Mouse (Mus musculus) heart, embryonic 14.5 days (tissue): ENCODE results near the gene Raf1. TPM values are rescaled to one million over a fixed set of nuclear protein-coding genes. Genes with fewer than 3 reads are reported as not detected.

ENCODE experiments used
- ATAC-seq: fragments of 200-750 bp; cut with Nextera tagmentation; 2 replicates; pipeline ENCODE4 v1.8.0; 2017; ENCODE audit warnings: low read depth, moderate TSS enrichment; ENCODE audit not compliant: insufficient number of reproducible peaks, insufficient read depth, low FRiP score
- H3K27ac ChIP-seq, 2 experiments: fragments of 200-500 bp in 1 of 2; fragments of 300-500 bp in 1 of 2; sonication (generic) in 1 of 2; replicated peaks in 1 of 2; 2 replicates each; pipeline ENCODE4 v1.5.1; 2012 to 2014; ENCODE audit warnings: low read depth in 2 of 2, low read length in 2 of 2, control low read depth in 1 of 2, mild to moderate bottlenecking in 1 of 2, mixed read lengths in 1 of 2; ENCODE audit not compliant: control insufficient read depth in 1 of 2, insufficient read depth in 1 of 2
- H3K27me3 ChIP-seq: fragments of 300-500 bp; sonication (generic); 2 replicates; pipeline ENCODE4 v1.6.1; 2014; ENCODE audit warnings: mild to moderate bottlenecking, low read length, control low read depth; ENCODE audit not compliant: control insufficient read depth, insufficient read depth
- H3K36me3 ChIP-seq: fragments of 300-500 bp; sonication (generic); 2 replicates; pipeline ENCODE4 v1.6.1; 2014; ENCODE audit warnings: mild to moderate bottlenecking, control low read depth, low read length, mixed read lengths; ENCODE audit not compliant: control insufficient read depth, insufficient read depth
- H3K4me1 ChIP-seq, 2 experiments: fragments of 200-500 bp in 1 of 2; fragments of 300-500 bp in 1 of 2; sonication (generic) in 1 of 2; 2 replicates each; pipeline ENCODE4 v1.6.1; 2012 to 2014; ENCODE audit warnings: low read length in 2 of 2, control low read depth in 1 of 2, mixed read lengths in 1 of 2; ENCODE audit not compliant: control insufficient read depth in 2 of 2, insufficient read depth in 2 of 2
- H3K4me2 ChIP-seq: fragments of 300-500 bp; sonication (generic); 2 replicates; pipeline ENCODE4 v1.6.1; 2014; ENCODE audit warnings: mild to moderate bottlenecking, low read length
- H3K4me3 ChIP-seq, 2 experiments: fragments of 200-500 bp in 1 of 2; fragments of 300-500 bp in 1 of 2; sonication (generic) in 1 of 2; 2 replicates each; pipeline ENCODE4 v1.5.1; 2012 to 2014; ENCODE audit warnings: low read length in 2 of 2, mild to moderate bottlenecking in 2 of 2, control low read depth in 1 of 2, low read depth in 1 of 2, moderate library complexity in 1 of 2; ENCODE audit not compliant: control insufficient read depth in 1 of 2, insufficient read depth in 1 of 2
- H3K9ac ChIP-seq: fragments of 300-500 bp; sonication (generic); 2 replicates; pipeline ENCODE4 v1.6.1; 2014; ENCODE audit warnings: mild to moderate bottlenecking, low read length
- H3K9me3 ChIP-seq: fragments of 300-500 bp; sonication (generic); 2 replicates; pipeline ENCODE4 v1.6.1; 2016; ENCODE audit warnings: low read length, control low read depth; ENCODE audit not compliant: control insufficient read depth
- WGBS: fragments of 180-500 bp; shearing (Covaris S2); extraction: QIAGEN DNeasy Blood & Tissue Kit; methylation state at CpG from one replicate; pipeline ENCODE4 v1.1.7; 2014; 5-methylcytosine and 5-hydroxymethylcytosine counted together
- polyA plus RNA-seq: library from polyadenylated mRNA; unstranded; fragments of >200 nt; fragmentation: Nextera tagmentation; extraction: Ambion mirVana; gene quantifications from 2 replicates; pipeline ENCODE4 v1.2.1, GENCODE M21; 2014

The Raf1 gene
- polyA plus RNA-seq, 1 experiment from 2014 or later = 131 TPM

DNA sequence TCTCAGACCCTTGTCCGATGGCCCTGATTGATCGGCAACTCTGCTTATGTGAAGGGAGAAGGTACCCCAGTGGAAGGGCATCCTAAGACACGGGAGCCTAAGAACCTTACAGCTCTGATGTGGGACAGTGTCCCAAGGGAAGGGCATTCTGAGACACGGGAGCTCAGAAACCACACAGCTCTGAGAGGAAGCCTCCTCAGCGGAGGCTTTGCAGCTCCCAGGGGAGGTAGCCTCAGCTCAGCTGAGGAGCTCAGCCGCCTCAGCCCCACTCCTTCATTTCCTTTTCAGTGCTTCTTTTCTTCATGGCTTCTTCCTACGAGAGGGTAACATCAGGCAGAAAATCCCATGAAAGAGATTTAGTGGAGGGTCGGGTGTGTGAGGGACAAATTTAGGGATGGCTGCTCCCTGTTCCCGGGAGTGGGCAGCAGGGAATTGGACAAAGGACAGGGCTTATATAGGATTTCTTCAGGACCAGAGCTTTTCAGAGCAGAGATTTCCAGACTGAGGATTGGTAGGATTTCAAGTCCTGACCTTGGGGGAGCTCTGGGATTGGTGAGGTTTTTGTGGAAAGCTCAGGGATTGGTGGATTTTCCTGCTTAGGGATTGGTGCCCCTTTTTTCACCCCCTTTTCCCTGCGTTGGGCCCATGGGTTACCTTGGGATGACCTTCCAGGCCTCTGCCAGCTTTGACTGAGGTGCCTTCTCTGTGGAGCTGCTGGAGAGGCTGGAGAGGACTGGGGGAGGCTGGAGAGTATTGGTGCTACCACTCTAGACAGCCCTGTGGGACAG, 93.9 kb downstream of the Raf1 start:
- no peak overlapping the region for H3K9ac ChIP-seq
- H3K4me3 ChIP-seq = no peak overlapping the region
- H3K9me3 ChIP-seq = no peaks in the 10 kb centered on the region
- 81% methylated on average over 10 of the region's 10 CpGs for WGBS
- H3K27me3 ChIP-seq = no peaks in the 10 kb centered on the region
- no peak overlapping the region for H3K27ac ChIP-seq
- no peak overlapping the region for H3K4me2 ChIP-seq
- H3K36me3 ChIP-seq = peaks cover 28% of the 10 kb centered on the region
- H3K4me1 ChIP-seq = peaks cover 2 to 6% of the 10 kb centered on the region in 2 experiments; a peak in 1 of 4 replicates
- no peak for ATAC-seq

DNA sequence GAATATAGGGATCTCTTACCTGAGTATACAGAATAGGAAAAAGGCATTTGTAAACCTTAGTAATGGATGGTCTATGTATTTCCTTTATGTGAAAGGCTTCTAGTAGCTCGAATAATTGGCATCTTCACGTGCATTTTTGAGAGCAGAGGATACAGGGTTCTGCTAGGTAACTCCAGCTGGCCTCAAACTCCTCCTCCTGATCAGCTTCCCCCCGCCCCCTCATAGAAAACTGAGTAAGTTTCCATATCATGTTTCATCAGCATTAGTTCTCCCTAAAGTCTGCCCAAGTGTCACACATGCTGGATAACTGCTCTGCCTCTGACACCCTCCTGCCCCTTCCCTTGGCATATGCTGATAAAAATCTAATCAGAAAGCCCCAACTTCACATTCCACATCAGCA, 95.6 kb downstream of the Raf1 start:
- Histone ChIP-seq H3K27ac (no peak overlapping the region), H3K4me3 (no peak overlapping the region), H3K9me3 (no peaks in the 10 kb centered on the region), H3K4me1 (no peaks in the 10 kb centered on the region), H3K36me3 (peaks cover 45% of the 10 kb centered on the region), H3K4me2 (no peak overlapping the region), H3K27me3 (no peaks in the 10 kb centered on the region), H3K9ac (no peak overlapping the region)
- ATAC-seq = no peak
- 88% methylated on average over 3 of the region's 3 CpGs for WGBS

DNA sequence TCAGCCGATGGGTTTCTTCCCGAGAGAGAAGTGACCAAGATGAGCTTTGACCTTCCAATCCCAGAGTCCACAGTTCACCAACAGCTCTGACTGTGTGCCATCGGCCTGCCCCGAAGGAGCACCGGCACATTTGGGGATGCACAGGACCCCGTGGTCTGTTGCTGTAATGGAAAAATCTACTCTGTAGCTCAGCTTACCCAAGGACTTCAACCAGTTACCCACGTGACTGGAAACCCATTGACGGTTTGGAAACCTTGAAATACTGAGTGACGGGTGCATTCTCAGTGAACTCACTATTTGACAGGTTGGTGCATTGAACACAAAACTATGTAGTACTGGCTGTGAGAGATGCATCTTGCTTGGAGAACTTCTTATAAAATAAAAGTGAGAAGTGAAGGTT, 98.5 kb downstream of the Raf1 start:
- no peak for ATAC-seq
- Histone ChIP-seq H3K4me1 (no peaks in the 10 kb centered on the region), H3K9ac (no peak overlapping the region), H3K36me3 (peaks cover 58% of the 10 kb centered on the region), H3K4me2 (no peak overlapping the region), H3K4me3 (no peak overlapping the region), H3K27me3 (no peaks in the 10 kb centered on the region), H3K27ac (no peak overlapping the region), H3K9me3 (no peaks in the 10 kb centered on the region)
- 93% methylated on average over 9 of the region's 9 CpGs for WGBS

DNA sequence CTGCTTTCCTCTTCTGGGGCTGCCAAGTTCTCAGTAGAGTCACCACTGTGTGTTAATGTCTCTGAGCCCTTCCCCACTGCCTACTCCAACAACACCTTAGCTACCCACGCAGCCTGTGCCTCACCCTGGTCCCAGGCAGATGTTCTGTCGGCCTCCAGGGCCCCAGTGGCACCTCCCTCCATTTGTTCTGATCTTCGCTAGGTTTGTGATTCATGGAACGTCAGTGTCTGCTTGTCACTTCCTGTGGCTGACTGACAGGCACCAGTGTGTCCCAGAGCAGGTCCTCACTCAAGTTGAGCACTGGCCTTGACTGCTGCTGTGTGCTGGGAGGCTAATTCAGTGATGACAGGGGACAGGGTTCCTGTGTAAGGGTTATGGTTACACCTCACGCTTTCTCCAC, 99.0 kb downstream of the Raf1 start:
- Histone ChIP-seq H3K9ac (no peak overlapping the region), H3K4me3 (no peak overlapping the region), H3K27me3 (no peaks in the 10 kb centered on the region), H3K4me2 (no peak overlapping the region), H3K9me3 (no peaks in the 10 kb centered on the region), H3K4me1 (no peaks in the 10 kb centered on the region), H3K36me3 (peaks cover 58% of the 10 kb centered on the region), H3K27ac (no peak overlapping the region)
- 77% methylated on average over 5 of the region's 5 CpGs for WGBS
- no peak for ATAC-seq

DNA sequence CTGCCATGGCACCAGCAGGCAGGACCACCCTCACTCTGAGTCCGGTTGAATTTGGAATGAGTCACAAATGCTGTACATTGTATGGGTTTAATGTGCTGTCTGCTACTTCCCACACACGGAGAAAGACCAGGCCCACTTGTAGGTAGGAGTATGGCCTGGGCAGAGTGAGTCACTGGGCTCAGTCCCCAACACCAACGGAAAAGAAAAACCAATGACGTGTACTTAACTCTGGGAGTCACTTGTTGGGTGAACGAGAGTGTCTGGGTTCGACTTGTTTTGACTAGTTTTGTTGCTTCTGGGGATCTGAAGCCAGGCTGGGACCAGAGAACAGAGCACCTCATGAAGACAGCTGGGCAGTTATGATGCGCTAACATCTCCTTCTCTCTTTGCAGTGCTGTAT, 102.3 kb downstream of the Raf1 start:
- Histone ChIP-seq H3K27ac (no peak overlapping the region), H3K4me2 (no peak overlapping the region), H3K4me3 (no peak overlapping the region), H3K27me3 (no peaks in the 10 kb centered on the region), H3K9me3 (no peaks in the 10 kb centered on the region), H3K36me3 (peaks cover 64% of the 10 kb centered on the region), H3K9ac (no peak overlapping the region), H3K4me1 (no peaks in the 10 kb centered on the region)
- 85% methylated on average over 7 of the region's 7 CpGs for WGBS
- ATAC-seq = no peak

Other genes with a start within 250 kb of the Raf1 start
- 16.6 and 20.1 TPM in 2 replicates for gene Tsen2, start 132.0 kb downstream of the Raf1 start, polyA plus RNA-seq
- gene Mkrn2os, start 84.1 kb downstream of the Raf1 start, polyA plus RNA-seq = 0.42 TPM in 1 of 2 replicates, not detected in the other
- 26.8 and 29.6 TPM in 2 replicates for gene Mkrn2, start 74.7 kb downstream of the Raf1 start, polyA plus RNA-seq
- gene Tmem40, start 85.8 kb upstream of the Raf1 start, polyA plus RNA-seq = 0.55 and 1.3 TPM in 2 replicates
- 46.9 and 48.3 TPM in 2 replicates for gene Cand2, start 97.9 kb upstream of the Raf1 start, polyA plus RNA-seq
- gene Rpl32, start 132.1 kb upstream of the Raf1 start, polyA plus RNA-seq = 1,410 and 1,566 TPM in 2 replicates
- 0.42 and 0.47 TPM in 2 replicates for gene Efcab12, start 161.8 kb upstream of the Raf1 start, polyA plus RNA-seq
- 7.6 and 9.6 TPM in 2 replicates for gene Mbd4, start 176.7 kb upstream of the Raf1 start, polyA plus RNA-seq
- 22.6 and 23.6 TPM in 2 replicates for gene Ift122, start 176.8 kb upstream of the Raf1 start, polyA plus RNA-seq